Mouse (Mus musculus): ENCODE measurements at regions not wholly inside any gene's neighbourhood (a gene's known extent, or its start where the extent isn't known, plus 50 kb on each side); places are given as distances from the start of the nearest gene placed in this dataset.

GRCm38 (mm10) chr12:107708812-107709211 is 220.4 kb downstream of the 3110018I06Rik start:
- no peaks in the 10 kb centered on the region for H3K36me3 ChIP-seq
- 89% methylated on average over 6 of the region's 6 CpGs for WGBS

GRCm38 (mm10) chr12:107711017-107711416 is 222.6 kb downstream of the 3110018I06Rik start:
- Histone ChIP-seq H3K4me1 (peaks cover 22% of the 10 kb centered on the region), H3K27me3 (ENCODE audit: low read depth, poor library complexity, severe bottlenecking) (no peaks in the 10 kb centered on the region), H3K4me3 (no peak overlapping the region), H3K9me3 (replicated peaks) (peaks cover 7% of the 10 kb centered on the region; the same call in 1 of the 2 replicates), H3K27ac (replicated peaks) (peak overlapping the region; percentile 52; the same call in 1 of the 2 replicates), H3K36me3 (no peaks in the 10 kb centered on the region)
- no peak for DNase-seq (ENCODE audit: low spot score)
- 70% methylated on average over 7 of the region's 7 CpGs for WGBS

More at GRCm38 (mm10) chr12:107708812-107709211, 220.4 kb downstream of the 3110018I06Rik start:
- peaks cover 22% of the 10 kb centered on the region for H3K4me1 ChIP-seq
- no peak overlapping the region for H3K4me3 ChIP-seq
- no peaks in the 10 kb centered on the region for H3K27me3 ChIP-seq (ENCODE audit: low read depth, poor library complexity, severe bottlenecking)
- no peak overlapping the region for H3K27ac ChIP-seq (replicated peaks)
- peaks cover 7% of the 10 kb centered on the region; the same call in 1 of the 2 replicates for H3K9me3 ChIP-seq (replicated peaks)
- DNase-seq (ENCODE audit: low spot score): no peak

- 65% methylated on average over 3 of the region's 3 CpGs for WGBS
These were observed 223.2 kb downstream of the 3110018I06Rik start for GRCm38 (mm10) chr12:107711675-107712074.

GRCm38 (mm10) chr12:107713191-107713590 is 224.8 kb downstream of the 3110018I06Rik start:
- no peaks in the 10 kb centered on the region for H3K27me3 ChIP-seq (ENCODE audit: low read depth, poor library complexity, severe bottlenecking)
- H3K9me3 ChIP-seq (replicated peaks): no peaks in the 10 kb centered on the region
- H3K4me1 ChIP-seq: peaks cover 22% of the 10 kb centered on the region
- H3K4me3 ChIP-seq: no peak overlapping the region
- H3K36me3 ChIP-seq: no peaks in the 10 kb centered on the region
- WGBS: 73% methylated on average over 14 of the region's 14 CpGs
- DNase-seq (ENCODE audit: low spot score): no peak
- H3K27ac ChIP-seq (replicated peaks): no peak overlapping the region

More at GRCm38 (mm10) chr12:107711675-107712074, 223.2 kb downstream of the 3110018I06Rik start:
- Histone ChIP-seq H3K4me3 (no peak overlapping the region), H3K9me3 (replicated peaks) (peaks cover 7% of the 10 kb centered on the region; the same call in 1 of the 2 replicates), H3K36me3 (no peaks in the 10 kb centered on the region), H3K4me1 (peaks cover 22% of the 10 kb centered on the region), H3K27ac (replicated peaks) (0 out of 2 replicates have a peak overlapping the region, but pooled peaks have one; percentile 52), H3K27me3 (ENCODE audit: low read depth, poor library complexity, severe bottlenecking) (no peaks in the 10 kb centered on the region)
- no peak for DNase-seq (ENCODE audit: low spot score)

GRCm38 (mm10) chr12:107714846-107715245 is 226.4 kb downstream of the 3110018I06Rik start:
- peaks cover 22% of the 10 kb centered on the region for H3K4me1 ChIP-seq

GRCm38 (mm10) chr12:107715871-107716270 is 227.4 kb downstream of the 3110018I06Rik start:
- H3K9me3 ChIP-seq (replicated peaks): no peaks in the 10 kb centered on the region
- 0 out of 2 replicates have a peak overlapping the region, but pooled peaks have one; percentile 42 for H3K27ac ChIP-seq (replicated peaks)
- 73% methylated on average over 6 of the region's 6 CpGs for WGBS
- no peaks in the 10 kb centered on the region for H3K36me3 ChIP-seq
- H3K27me3 ChIP-seq (ENCODE audit: low read depth, poor library complexity, severe bottlenecking): no peaks in the 10 kb centered on the region
- peaks cover 21% of the 10 kb centered on the region for H3K4me1 ChIP-seq
- H3K4me3 ChIP-seq: no peak overlapping the region
- DNase-seq (ENCODE audit: low spot score): no peak

More at GRCm38 (mm10) chr12:107714846-107715245, 226.4 kb downstream of the 3110018I06Rik start:
- H3K36me3 ChIP-seq: no peaks in the 10 kb centered on the region
- no peaks in the 10 kb centered on the region for H3K9me3 ChIP-seq (replicated peaks)
- H3K27me3 ChIP-seq (ENCODE audit: low read depth, poor library complexity, severe bottlenecking): no peaks in the 10 kb centered on the region
- 90% methylated on average over 2 of the region's 2 CpGs for WGBS
- no peak for DNase-seq (ENCODE audit: low spot score)
- no peak overlapping the region for H3K4me3 ChIP-seq
- no peak overlapping the region for H3K27ac ChIP-seq (replicated peaks)

GRCm38 (mm10) chr12:107720941-107721340 is 232.5 kb downstream of the 3110018I06Rik start:
- Histone ChIP-seq H3K4me3 (no peak overlapping the region), H3K36me3 (no peaks in the 10 kb centered on the region), H3K27ac (replicated peaks) (no peak overlapping the region), H3K27me3 (ENCODE audit: low read depth, poor library complexity, severe bottlenecking) (peaks cover 9% of the 10 kb centered on the region; the same call in 1 of the 2 replicates), H3K4me1 (peaks cover 29% of the 10 kb centered on the region), H3K9me3 (replicated peaks) (no peaks in the 10 kb centered on the region)
- 89% methylated on average over 6 of the region's 6 CpGs for WGBS
- DNase-seq (ENCODE audit: low spot score): no peak

- no peak for DNase-seq (ENCODE audit: low spot score)
- 83% methylated on average over 9 of the region's 9 CpGs for WGBS
- peak overlapping the region; percentile 77 for H3K27ac ChIP-seq (replicated peaks)
- no peaks in the 10 kb centered on the region for H3K36me3 ChIP-seq
- H3K9me3 ChIP-seq (replicated peaks): no peaks in the 10 kb centered on the region
- no peak overlapping the region for H3K4me3 ChIP-seq
- H3K27me3 ChIP-seq (ENCODE audit: low read depth, poor library complexity, severe bottlenecking): peaks cover 9% of the 10 kb centered on the region; the same call in 1 of the 2 replicates
- peaks cover 29% of the 10 kb centered on the region for H3K4me1 ChIP-seq
These were observed 234.8 kb downstream of the 3110018I06Rik start for GRCm38 (mm10) chr12:107723062-107723859.

- Histone ChIP-seq H3K9me3 (replicated peaks) (no peaks in the 10 kb centered on the region), H3K36me3 (no peaks in the 10 kb centered on the region), H3K4me1 (peaks cover 29% of the 10 kb centered on the region), H3K4me3 (no peak overlapping the region), H3K27me3 (ENCODE audit: low read depth, poor library complexity, severe bottlenecking) (peaks cover 9% of the 10 kb centered on the region; the same call in 1 of the 2 replicates), H3K27ac (replicated peaks) (peak overlapping the region; percentile 77)
- 46% methylated on average over 14 of the region's 14 CpGs for WGBS
- peak; percentile 44 for DNase-seq (ENCODE audit: low spot score)
These were observed 235.5 kb downstream of the 3110018I06Rik start for GRCm38 (mm10) chr12:107723860-107724320.

GRCm38 (mm10) chr12:107724467-107724866 is 236.0 kb downstream of the 3110018I06Rik start:
- H3K27me3 ChIP-seq (ENCODE audit: low read depth, poor library complexity, severe bottlenecking): peaks cover 9% of the 10 kb centered on the region; the same call in 1 of the 2 replicates
- H3K9me3 ChIP-seq (replicated peaks): no peaks in the 10 kb centered on the region; the same call in 1 of the 2 replicates
- peak; percentile 44 for DNase-seq (ENCODE audit: low spot score)
- 33% methylated on average over 8 of the region's 8 CpGs for WGBS
- H3K27ac ChIP-seq (replicated peaks): peak overlapping the region; percentile 77
- H3K36me3 ChIP-seq: no peaks in the 10 kb centered on the region
- no peak overlapping the region for H3K4me3 ChIP-seq
- peaks cover 29% of the 10 kb centered on the region for H3K4me1 ChIP-seq

GRCm38 (mm10) chr12:107728865-107729264 is 240.4 kb downstream of the 3110018I06Rik start:
- DNase-seq (ENCODE audit: low spot score): no peak
- no peak overlapping the region for H3K4me3 ChIP-seq
- peaks cover 3% of the 10 kb centered on the region; the same call in 1 of the 2 replicates for H3K9me3 ChIP-seq (replicated peaks)
- no peaks in the 10 kb centered on the region for H3K27me3 ChIP-seq (ENCODE audit: low read depth, poor library complexity, severe bottlenecking)
- H3K27ac ChIP-seq (replicated peaks): no peak overlapping the region; the same call in 1 of the 2 replicates
- whole genome bisulfite sequencing: 81% methylated on average over 6 of the region's 6 CpGs
- H3K36me3 ChIP-seq: no peaks in the 10 kb centered on the region
- H3K4me1 ChIP-seq: peaks cover 13% of the 10 kb centered on the region

- 81% methylated on average over 11 of the region's 11 CpGs for WGBS
- Histone ChIP-seq H3K27me3 (ENCODE audit: low read depth, poor library complexity, severe bottlenecking) (no peaks in the 10 kb centered on the region), H3K4me3 (no peak overlapping the region), H3K4me1 (peaks cover 9% of the 10 kb centered on the region), H3K27ac (replicated peaks) (no peak overlapping the region; the same call in 1 of the 2 replicates), H3K9me3 (replicated peaks) (peaks cover 3% of the 10 kb centered on the region; the same call in 1 of the 2 replicates), H3K36me3 (no peaks in the 10 kb centered on the region)
- DNase-seq (ENCODE audit: low spot score): no peak
These were observed 240.9 kb downstream of the 3110018I06Rik start for GRCm38 (mm10) chr12:107729301-107729700.

Measured in midbrain, embryonic 10.5 days (tissue).